Mouse (Mus musculus): Measurements from ENCODE around the gene Grasp. TPM values are rescaled to one million over a fixed set of nuclear protein-coding genes. Genes with fewer than 3 reads are reported as not detected.

The Grasp gene
- total and polyA plus RNA-seq, 2 experiments = 0.92 to 1.5 TPM

DNA sequence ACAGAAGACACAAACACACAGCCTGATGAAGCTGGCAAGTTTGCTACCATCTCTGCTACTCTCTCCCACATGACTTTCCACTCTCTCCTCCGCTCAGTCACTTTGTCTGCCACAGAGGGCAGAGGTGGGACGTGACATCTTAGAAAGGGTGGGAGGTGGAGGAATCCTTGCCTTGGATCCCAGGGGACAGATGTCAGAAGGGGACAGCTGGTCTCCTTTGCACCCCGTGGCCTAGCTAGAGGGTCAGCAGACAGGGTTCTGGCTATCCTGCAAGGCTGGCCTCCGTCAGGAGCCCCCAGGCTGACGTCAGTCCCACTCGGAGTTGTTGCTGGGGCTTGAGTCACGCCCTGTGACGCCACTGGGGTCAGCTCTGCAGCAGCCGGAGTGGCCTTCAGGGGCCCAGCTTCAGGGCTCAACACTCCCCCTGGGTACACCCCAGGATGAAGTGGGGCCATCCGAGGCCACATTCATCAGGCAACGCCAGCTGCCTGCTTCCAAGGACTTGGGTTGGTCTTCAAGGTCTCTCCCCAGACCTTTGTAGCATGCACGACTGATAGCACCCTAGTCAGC, 55.5 kb downstream of the Grasp start:
- Histone ChIP-seq H3K4me1 (ENCODE audit: control insufficient read depth, insufficient read depth, low read length) (no peaks in the 10 kb centered on the region; the same call in 1 of the 2 replicates), H3K79me2 (ENCODE audit: control insufficient read depth, insufficient read depth, low read length) (peaks cover 4% of the 10 kb centered on the region), H3K27ac (replicated peaks; ENCODE audit: insufficient read depth, low read depth, low read length) (no peak overlapping the region), H3K36me3 (ENCODE audit: control insufficient read depth, insufficient read depth, low read length) (no peaks in the 10 kb centered on the region), H3K9ac (ENCODE audit: low read depth, low read length) (no peak overlapping the region), H3K27me3 (ENCODE audit: control insufficient read depth, insufficient read depth, low read length) (no peaks in the 10 kb centered on the region), H3K4me3 (ENCODE audit: insufficient read depth, low read depth, low read length) (no peak overlapping the region)
- 81% methylated on average over 12 of the region's 12 CpGs for WGBS
- no peak for TF ChIP-seq CTCF (IDR thresholded peaks at IDR 0.05; ENCODE audit: low read depth, low read length)
- no peak for TF ChIP-seq POLR2A (IDR thresholded peaks at IDR 0.05; ENCODE audit: extremely low read depth, insufficient read depth, low read length)
- DNase-seq (ENCODE audit: extremely low read depth, low read depth, low spot score) = no peak

Other genes with a start within 250 kb of the Grasp start
- not detected in 2 replicates for gene Gm47841, start 176.8 kb upstream of the Grasp start, total RNA-seq (2014; rRNA removed)
- not detected in 2 replicates for gene Gm47841, start 176.8 kb upstream of the Grasp start, polyA plus RNA-seq (2012; rRNA removed)
- 1.8 and 2.3 TPM in 2 replicates for gene Fignl2, start 145.6 kb upstream of the Grasp start, total RNA-seq (2014; rRNA removed)
- 6.4 and 6.9 TPM in 2 replicates for gene Fignl2, start 145.6 kb upstream of the Grasp start, polyA plus RNA-seq (2012; rRNA removed)
- not detected in 2 replicates for gene Ankrd33, start 108.4 kb upstream of the Grasp start, total RNA-seq (2014; rRNA removed)
- gene Ankrd33, start 108.4 kb upstream of the Grasp start, polyA plus RNA-seq (2012; rRNA removed) = not detected in 2 replicates
- gene Acvrl1, start 95.7 kb upstream of the Grasp start, total RNA-seq (2014; rRNA removed) = 3.0 and 4.4 TPM in 2 replicates
- 2.3 and 4.0 TPM in 2 replicates for gene Acvrl1, start 95.7 kb upstream of the Grasp start, polyA plus RNA-seq (2012; rRNA removed)
- 4.5 and 5.0 TPM in 2 replicates for gene Acvr1b, start 50.1 kb upstream of the Grasp start, total RNA-seq (2014; rRNA removed)
- 9.4 and 9.6 TPM in 2 replicates for gene Acvr1b, start 50.1 kb upstream of the Grasp start, polyA plus RNA-seq (2012; rRNA removed)
- gene Nr4a1, start 30.1 kb downstream of the Grasp start, total RNA-seq (2014; rRNA removed) = 0.18 and 0.60 TPM in 2 replicates
- 0.70 and 0.89 TPM in 2 replicates for gene Nr4a1, start 30.1 kb downstream of the Grasp start, polyA plus RNA-seq (2012; rRNA removed)
- 55.3 and 63.2 TPM in 2 replicates for gene Atg101, start 60.1 kb downstream of the Grasp start, total RNA-seq (2014; rRNA removed)
- 89.3 and 94.5 TPM in 2 replicates for gene Atg101, start 60.1 kb downstream of the Grasp start, polyA plus RNA-seq (2012; rRNA removed)
- gene 6030408B16Rik, start 69.0 kb downstream of the Grasp start, total RNA-seq (2014; rRNA removed) = not detected in 2 replicates
- 0.10 TPM in 1 of 2 replicates, not detected in the other for gene 6030408B16Rik, start 69.0 kb downstream of the Grasp start, polyA plus RNA-seq (2012; rRNA removed)
- 0.07 and 0.09 TPM in 2 replicates for gene Krt80, start 146.0 kb downstream of the Grasp start, total RNA-seq (2014; rRNA removed)
- gene Krt80, start 146.0 kb downstream of the Grasp start, polyA plus RNA-seq (2012; rRNA removed) = 0.15 and 0.46 TPM in 2 replicates
- 0.20 and 0.37 TPM in 2 replicates for gene Krt7, start 186.9 kb downstream of the Grasp start, total RNA-seq (2014; rRNA removed)
- 0.29 and 0.31 TPM in 2 replicates for gene Krt7, start 186.9 kb downstream of the Grasp start, polyA plus RNA-seq (2012; rRNA removed)
- gene Krt87, start 214.6 kb downstream of the Grasp start, total RNA-seq (2014; rRNA removed) = not detected in 2 replicates
- not detected in 2 replicates for gene Krt87, start 214.6 kb downstream of the Grasp start, polyA plus RNA-seq (2012; rRNA removed)
- not detected in 2 replicates for gene Krt88, start 223.6 kb downstream of the Grasp start, total RNA-seq (2014; rRNA removed)
- not detected in 2 replicates for gene Krt88, start 223.6 kb downstream of the Grasp start, polyA plus RNA-seq (2012; rRNA removed)
- not detected in 2 replicates for gene Krt81, start 239.6 kb downstream of the Grasp start, total RNA-seq (2014; rRNA removed)
- not detected in 2 replicates for gene Krt81, start 239.6 kb downstream of the Grasp start, polyA plus RNA-seq (2012; rRNA removed)
- not detected in 2 replicates for gene Krt86, start 249.3 kb downstream of the Grasp start, total RNA-seq (2014; rRNA removed)
- not detected in 2 replicates for gene Krt86, start 249.3 kb downstream of the Grasp start, polyA plus RNA-seq (2012; rRNA removed)

Data from liver, adult 2 months (tissue).